Mouse (Mus musculus): Measurements from ENCODE around the gene Card6.

DNA sequence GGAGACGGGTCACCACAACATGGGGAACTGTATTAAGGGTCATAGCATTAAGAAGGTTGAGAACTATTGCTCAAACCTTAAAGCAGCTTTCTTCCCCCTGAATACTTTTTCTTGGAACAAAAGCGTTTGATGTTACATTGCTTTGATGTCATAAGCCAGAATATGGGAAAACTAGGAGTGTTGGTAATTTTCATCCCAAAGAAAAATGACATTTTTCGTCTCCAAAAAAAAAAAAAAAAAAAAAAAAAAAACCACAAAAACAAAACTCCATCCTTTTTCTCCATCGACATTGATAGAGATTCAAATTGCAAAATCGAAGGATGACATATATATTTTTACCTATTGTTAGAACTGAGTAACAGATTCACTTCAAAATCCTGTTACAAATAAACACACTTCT is 34.4 kb upstream of the Card6 start:
- no peak for TF ChIP-seq ZC3H11A (IDR thresholded peaks at IDR 0.05; ENCODE audit: borderline replicate concordance, low read depth, low read length)
- TF ChIP-seq CHD2 (IDR thresholded peaks at IDR 0.05; ENCODE audit: low read depth, low read length): no peak
